In the genomic region with DNA sequence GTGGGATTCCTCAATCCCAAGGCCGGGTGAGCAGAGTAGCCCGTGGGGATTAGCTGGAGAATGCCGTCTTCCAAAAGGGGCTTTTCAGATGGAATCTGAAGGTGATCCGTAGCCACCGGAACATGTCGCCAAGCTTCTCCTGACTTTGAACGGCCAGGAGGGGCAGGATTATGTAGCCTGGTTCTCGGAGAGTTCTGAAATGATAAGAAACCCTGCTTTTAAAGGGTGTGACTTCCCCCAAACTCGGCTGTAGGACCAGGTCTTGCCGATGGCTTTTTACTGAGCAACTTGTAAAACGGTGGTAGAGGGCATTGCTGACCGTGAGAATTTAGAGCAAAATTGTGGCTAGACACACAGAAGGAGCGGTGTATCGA, we compare ENCODE assay signal across 8 mouse cellular contexts. TPM values are rescaled to one million over a fixed set of nuclear protein-coding genes. Genes with fewer than 3 reads are reported as not detected.
DNase-seq lines count a peak whose midpoint lies in the region; ATAC-seq and TF ChIP-seq lines count a peak whose summit lies in the region.

No protein-coding gene starts in this region.

- peak overlapping the region; percentile 92 for H3K4me2 ChIP-seq in heart, embryonic 14.5 days (ENCODE audit: low read length)
- peak overlapping the region; percentile 89 for H3K4me2 ChIP-seq in forebrain, postnatal 0 days (ENCODE audit: low read depth)

- 3% methylated on average over 14 of the region's 14 CpGs for WGBS in heart, embryonic 14.5 days
- 2% methylated on average over 14 of the region's 14 CpGs for WGBS in forebrain, postnatal 0 days
- WGBS in midbrain, embryonic 10.5 days, result 5% methylated on average over 14 of the region's 14 CpGs

- H3K79me2 ChIP-seq in MEL (ENCODE audit: control insufficient read depth, insufficient read depth, low read length, poor library complexity), result peaks cover 1% of the 10 kb centered on the region; the same call in 1 of the 2 replicates

- peak overlapping the region; percentile 81 to 85 for H3K4me3 ChIP-seq in heart, embryonic 14.5 days (ENCODE audit: control insufficient read depth in 1 of 2, insufficient read depth in 1 of 2, low read depth in 1 of 2, low read length in 2 of 2)
- H3K4me3 ChIP-seq in MEL (ENCODE audit: control insufficient read depth in 1 of 2, insufficient read depth in 1 of 2, low read depth in 2 of 2, low read length in 2 of 2), result peak overlapping the region; percentile 56 to 98
- H3K4me3 ChIP-seq in forebrain, postnatal 0 days (ENCODE audit: low read depth, low read length), result peak overlapping the region; percentile 83
- peak overlapping the region; percentile 93 for H3K4me3 ChIP-seq in midbrain, embryonic 10.5 days

- no peak; a peak in 1 of 4 replicates for TF ChIP-seq EP300 in MEL (IDR thresholded peaks at IDR 0.05; ENCODE audit: low read depth in 1 of 2, low read length in 2 of 2)

- H3K36me3 ChIP-seq in heart, embryonic 14.5 days (ENCODE audit: control insufficient read depth, insufficient read depth, low read length), result no peaks in the 10 kb centered on the region
- peaks cover 0 to 14% of the 10 kb centered on the region in 2 experiments; a peak in 2 of 4 replicates for H3K36me3 ChIP-seq in MEL (ENCODE audit: control insufficient read depth in 1 of 2, insufficient read depth in 2 of 2, low read length in 2 of 2)
- no peaks in the 10 kb centered on the region for H3K36me3 ChIP-seq in forebrain, postnatal 0 days (ENCODE audit: insufficient read depth)
- H3K36me3 ChIP-seq in midbrain, embryonic 10.5 days, result no peaks in the 10 kb centered on the region; the same call in 1 of the 2 replicates

- no peaks in the 10 kb centered on the region; the same call in 1 of the 2 replicates for H3K27me3 ChIP-seq in heart, embryonic 14.5 days (ENCODE audit: control insufficient read depth, insufficient read depth, low read length)
- H3K27me3 ChIP-seq in MEL (ENCODE audit: control insufficient read depth in 1 of 2, insufficient read depth in 2 of 2, low read length in 2 of 2), result no peaks in the 10 kb centered on the region
- no peaks in the 10 kb centered on the region for H3K27me3 ChIP-seq in forebrain, postnatal 0 days (ENCODE audit: insufficient read depth, low read length)
- H3K27me3 ChIP-seq in midbrain, embryonic 10.5 days (ENCODE audit: low read depth, poor library complexity, severe bottlenecking), result peaks cover 44% of the 10 kb centered on the region

- ATAC-seq in heart, embryonic 14.5 days (ENCODE audit: insufficient number of reproducible peaks, insufficient read depth, low FRiP score, low read depth), result no peak
- ATAC-seq in forebrain, postnatal 0 days, result no peak

- no peaks in the 10 kb centered on the region for H3K9me3 ChIP-seq in heart, embryonic 14.5 days (ENCODE audit: control insufficient read depth, low read length)
- H3K9me3 ChIP-seq in MEL (replicated peaks; ENCODE audit: insufficient read depth, low read length), result no peaks in the 10 kb centered on the region
- H3K9me3 ChIP-seq in forebrain, postnatal 0 days (ENCODE audit: low read length), result no peaks in the 10 kb centered on the region
- H3K9me3 ChIP-seq in midbrain, embryonic 10.5 days (replicated peaks), result no peaks in the 10 kb centered on the region

- TF ChIP-seq CTCF in MEL (IDR thresholded peaks at IDR 0.05 in 2 of 3, conservative IDR thresholded peaks at IDR 0.05 in 1 of 3; ENCODE audit: control insufficient read depth in 1 of 3, insufficient read depth in 1 of 3, low read depth in 2 of 3, low read length in 3 of 3, poor library complexity in 1 of 3, severe bottlenecking in 1 of 3), result no peak
- no peak for TF ChIP-seq CTCF in forebrain, postnatal 0 days (IDR thresholded peaks at IDR 0.05; ENCODE audit: low read depth)

- H3K9ac ChIP-seq in heart, embryonic 14.5 days (ENCODE audit: low read length), result peak overlapping the region; percentile 85
- peak overlapping the region; percentile 89 for H3K9ac ChIP-seq in MEL (ENCODE audit: control insufficient read depth, low read depth, low read length, poor library complexity, severe bottlenecking)
- peak overlapping the region; percentile 75 for H3K9ac ChIP-seq in forebrain, postnatal 0 days

- peaks cover 12 to 37% of the 10 kb centered on the region in 2 experiments for H3K4me1 ChIP-seq in heart, embryonic 14.5 days (ENCODE audit: control insufficient read depth in 2 of 2, insufficient read depth in 2 of 2, low read length in 2 of 2)
- H3K4me1 ChIP-seq in MEL (ENCODE audit: control insufficient read depth in 1 of 2, insufficient read depth in 2 of 2, low read length in 2 of 2), result peaks cover 4 to 23% of the 10 kb centered on the region in 2 experiments; a peak in 3 of 4 replicates
- peaks cover 9% of the 10 kb centered on the region for H3K4me1 ChIP-seq in forebrain, postnatal 0 days (ENCODE audit: insufficient read depth)
- peaks cover 46% of the 10 kb centered on the region for H3K4me1 ChIP-seq in midbrain, embryonic 10.5 days

- no peak for DNase-seq in heart, adult 8-10 months (ENCODE audit: low spot score)
- peak; percentile 73 for DNase-seq in MEL (ENCODE audit: low read depth, low spot score)
- no peak for DNase-seq in forebrain, postnatal 0 days
- DNase-seq in midbrain, embryonic 10.5 days (ENCODE audit: low spot score), result peak; percentile 41
- DNase-seq in right cerebral cortex, adult 18-20 months, result no peak
- no peak for DNase-seq in right cerebral cortex, adult 2 months (ENCODE audit: low spot score in 2 of 2)
- DNase-seq in cerebellum, postnatal 25 days, result no peak

- TF ChIP-seq RAD21 in MEL (IDR thresholded peaks at IDR 0.05; ENCODE audit: low read depth, low read length), result no peak

- no peak; a peak in 1 of 4 replicates for TF ChIP-seq POLR2A in MEL (IDR thresholded peaks at IDR 0.05; ENCODE audit: control insufficient read depth in 1 of 2, insufficient read depth in 1 of 2, low read depth in 1 of 2, low read length in 2 of 2, poor library complexity in 1 of 2)

- peak overlapping the region in 1 of 2 experiments; percentile 86; a peak in 1 of 4 replicates for H3K27ac ChIP-seq in heart, embryonic 14.5 days (replicated peaks in 1 of 2; ENCODE audit: control insufficient read depth in 1 of 2, insufficient read depth in 1 of 2, low read depth in 2 of 2, low read length in 2 of 2)
- no peak overlapping the region for H3K27ac ChIP-seq in MEL (ENCODE audit: control insufficient read depth, low read depth, low read length)
- no peak overlapping the region for H3K27ac ChIP-seq in forebrain, postnatal 0 days (ENCODE audit: low read depth, low read length)
- peak overlapping the region; percentile 91 for H3K27ac ChIP-seq in midbrain, embryonic 10.5 days (replicated peaks)

TF ChIP-seq in MEL, 35 proteins besides CTCF, POLR2A, EP300 and RAD21:
- TF ChIP-seq SIN3A (IDR thresholded peaks at IDR 0.05; ENCODE audit: low read length) (0 out of 2 replicates have a peak, but pooled peaks have one; percentile 54), USF1 (IDR thresholded peaks at IDR 0.05; ENCODE audit: low read depth, low read length) (no peak)

RNA-seq across cellular contexts. Expression of gene Pard6b, which starts 1.1 kb away (rescaled TPM):
- 7.7 and 8.5 TPM in 2 replicates for polyA plus RNA-seq in heart, embryonic 14.5 days (2014; fragmentation: Nextera tagmentation; extraction: Ambion mirVana)
- 1 to 10 TPM; 2.3 to 2.9 (median 2.5) TPM for total RNA-seq in heart, adult 8-10 months (2022)
- 3.8 and 3.9 TPM in 2 replicates for total RNA-seq in MEL (2012; rRNA removed)
- polyA plus RNA-seq in MEL (2012; ENCODE audit: insufficient read depth in 1 of 2, insufficient read length in 2 of 2, low read depth in 1 of 2, low replicate concordance in 2 of 2, missing spikeins in 1 of 2), result 1 to 10 TPM in 1 of 2 experiments, not detected in 1; 7.6 TPM
- 4.2 and 5.3 TPM in 2 replicates for total RNA-seq in forebrain, postnatal 0 days (2014; rRNA removed)
- polyA plus RNA-seq in forebrain, postnatal 0 days (2015; fragmentation: Nextera tagmentation; extraction: Ambion mirVana), result 2.8 and 4.1 TPM in 2 replicates
- polyA plus RNA-seq in midbrain, embryonic 10.5 days (2016; fragmentation: Nextera tagmentation; extraction: Ambion mirVana), result 6.9 and 7.5 TPM in 2 replicates

Comparison
In these comparisons a context has a peak if more than half of its experiments do, and no peak if none do; other contexts are left out.
1. DNase-seq: peak in MEL (single experiment) and midbrain, embryonic 10.5 days (single experiment); none in heart, adult 8-10 months (single experiment), forebrain, postnatal 0 days (single experiment), right cerebral cortex, adult 18-20 months (single experiment), right cerebral cortex, adult 2 months (0 of 2) and cerebellum, postnatal 25 days (0 of 2).
2. Peak in every context shown above with its lines, with median percentiles within 50 percentile points of each other: H3K4me3 ChIP-seq and H3K9ac ChIP-seq.